Mouse (Mus musculus): Measurements from ENCODE around the gene Lias. TPM values are rescaled to one million over a fixed set of nuclear protein-coding genes. Genes with fewer than 3 reads are reported as not detected.

Gene Lias
- polyA plus RNA-seq, 1 experiment, result 35.3 TPM

DNA sequence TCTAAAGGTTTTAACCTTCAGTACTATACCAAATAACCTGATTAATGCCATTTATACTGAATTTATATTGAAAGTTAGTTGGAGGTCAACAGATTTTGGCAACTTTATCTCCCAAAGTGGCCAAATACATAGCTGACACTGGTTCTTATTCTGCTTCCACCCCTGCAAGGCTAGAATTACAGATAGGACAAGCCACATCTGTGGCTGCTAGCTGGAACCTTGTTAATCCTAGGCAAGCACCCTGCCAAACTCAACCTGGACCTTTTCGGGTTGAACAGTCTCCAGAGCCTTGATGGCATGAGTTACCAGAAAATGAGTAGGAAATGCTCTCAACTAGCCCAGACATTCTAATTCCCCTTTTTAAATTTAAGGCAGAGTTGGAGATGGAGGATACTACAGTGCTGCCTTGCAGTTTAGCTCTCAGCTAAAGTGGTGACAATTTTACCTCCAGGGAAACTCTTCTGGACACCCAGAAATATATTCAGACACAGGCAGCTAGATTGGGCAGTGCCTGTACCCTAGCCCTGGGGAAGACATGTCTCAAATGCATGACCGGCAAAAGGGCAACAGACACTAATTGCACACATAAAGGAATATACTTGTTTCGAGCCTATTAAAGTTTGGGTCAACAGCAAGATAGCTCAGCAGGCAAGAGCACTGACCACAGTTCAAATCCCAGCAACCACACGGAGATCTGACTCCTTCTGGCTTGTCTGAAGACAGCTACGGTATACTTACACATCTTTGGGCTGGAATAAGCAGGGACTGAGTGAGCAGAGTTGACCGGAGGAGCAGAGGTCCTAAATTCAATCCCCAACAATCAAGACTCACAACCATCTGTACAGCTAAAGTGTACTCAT lies 4.1 kb upstream of the Lias start:
- no peak for DNase-seq (ENCODE audit: low read depth)
- TF ChIP-seq POLR2A (IDR thresholded peaks at IDR 0.05; ENCODE audit: borderline replicate concordance, extremely low read depth, insufficient read depth, insufficient read length, poor library complexity, severe bottlenecking), result no peak
- TF ChIP-seq CTCF (IDR thresholded peaks at IDR 0.05; ENCODE audit: borderline replicate concordance, extremely low read depth, insufficient read depth, insufficient read length), result no peak

DNA sequence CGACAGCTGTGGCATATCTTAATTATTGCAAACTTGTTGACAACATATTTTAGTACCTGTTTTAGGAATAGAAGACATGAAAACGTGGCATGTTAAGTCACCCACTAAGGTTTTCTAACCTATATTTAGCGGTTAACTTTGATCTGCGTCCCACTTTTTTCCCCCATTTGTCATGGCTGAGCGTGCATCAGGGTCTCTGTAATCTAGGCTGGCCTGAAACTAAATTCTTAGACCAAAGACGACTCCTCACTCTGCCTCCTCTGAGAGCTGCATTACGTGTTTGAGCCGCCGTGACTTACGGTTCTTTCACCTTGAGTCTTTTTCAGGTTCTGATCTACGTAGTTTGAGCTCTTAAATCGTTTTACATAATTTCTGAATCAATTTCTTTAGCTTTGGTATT lies 456 bp downstream of the Lias start:
- DNase-seq (ENCODE audit: low read depth), result no peak
- TF ChIP-seq CTCF (IDR thresholded peaks at IDR 0.05; ENCODE audit: borderline replicate concordance, extremely low read depth, insufficient read depth, insufficient read length) (no peak), POLR2A (IDR thresholded peaks at IDR 0.05; ENCODE audit: borderline replicate concordance, extremely low read depth, insufficient read depth, insufficient read length, poor library complexity, severe bottlenecking) (no peak)

DNA sequence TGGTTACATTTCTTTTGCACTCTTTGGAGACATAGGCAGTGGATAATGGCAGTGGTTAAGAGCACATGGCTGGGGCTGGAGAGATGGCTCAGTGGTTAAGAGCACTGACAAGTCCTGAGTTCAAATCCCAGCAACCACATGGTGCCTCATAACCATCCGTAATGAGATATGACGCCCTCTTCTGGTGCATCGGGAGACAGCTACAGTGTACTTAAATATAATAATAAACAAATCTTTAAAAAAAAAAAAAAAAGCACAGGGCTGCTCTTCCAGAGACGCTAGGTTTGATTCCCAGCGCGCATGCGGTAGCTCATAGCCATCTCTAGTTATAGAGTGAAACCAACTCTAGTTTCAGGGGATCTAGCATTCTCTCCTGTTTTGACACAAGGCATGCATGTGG lies 3.1 kb downstream of the Lias start:
- no peak for TF ChIP-seq CTCF (IDR thresholded peaks at IDR 0.05; ENCODE audit: borderline replicate concordance, extremely low read depth, insufficient read depth, insufficient read length)
- TF ChIP-seq POLR2A (IDR thresholded peaks at IDR 0.05; ENCODE audit: borderline replicate concordance, extremely low read depth, insufficient read depth, insufficient read length, poor library complexity, severe bottlenecking), result no peak
- no peak for DNase-seq (ENCODE audit: low read depth)

DNA sequence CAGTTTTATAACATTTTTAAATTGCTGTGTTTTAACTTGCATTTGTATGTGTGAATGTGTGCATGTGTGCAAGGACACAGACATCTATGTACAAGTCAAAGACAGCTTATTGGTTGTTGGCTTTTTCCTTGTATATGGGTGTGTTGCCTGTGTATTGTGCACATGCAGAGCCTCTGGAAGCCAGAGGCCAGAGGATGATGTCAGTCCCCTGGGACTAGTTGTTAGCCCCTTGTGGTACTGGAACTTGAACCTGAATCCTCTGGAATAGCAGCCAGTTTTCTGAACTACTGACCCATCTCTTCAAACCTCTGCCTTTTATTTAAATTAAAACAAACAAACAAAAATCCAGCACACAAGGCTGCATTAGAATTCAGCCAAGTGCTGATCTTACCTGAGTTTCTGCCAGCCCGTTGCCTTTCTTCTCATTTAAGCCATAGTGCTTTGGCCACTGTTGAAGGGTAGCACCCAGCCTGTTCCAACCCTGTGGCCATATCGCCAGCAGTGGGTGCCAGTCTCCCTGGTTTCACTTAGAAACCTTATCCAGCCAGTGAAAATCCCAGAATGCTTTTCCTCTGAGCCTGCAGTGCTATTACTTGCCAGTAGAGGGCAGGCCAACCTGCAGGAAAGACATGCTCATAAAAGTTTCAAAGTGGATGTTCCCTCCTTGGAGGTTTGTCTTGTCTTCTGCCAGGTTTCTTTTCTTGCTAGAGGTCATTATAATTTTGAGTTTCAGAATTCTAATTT lies 10.1 kb downstream of the Lias start:
- TF ChIP-seq CTCF (IDR thresholded peaks at IDR 0.05; ENCODE audit: borderline replicate concordance, extremely low read depth, insufficient read depth, insufficient read length) (peak; percentile 93), POLR2A (IDR thresholded peaks at IDR 0.05; ENCODE audit: borderline replicate concordance, extremely low read depth, insufficient read depth, insufficient read length, poor library complexity, severe bottlenecking) (no peak)
- peak; percentile 83 for DNase-seq (ENCODE audit: low read depth)

- DNase-seq (ENCODE audit: low read depth), result peak; percentile 30
- no peak for TF ChIP-seq POLR2A (IDR thresholded peaks at IDR 0.05; ENCODE audit: borderline replicate concordance, extremely low read depth, insufficient read depth, insufficient read length, poor library complexity, severe bottlenecking)
- no peak for TF ChIP-seq CTCF (IDR thresholded peaks at IDR 0.05; ENCODE audit: borderline replicate concordance, extremely low read depth, insufficient read depth, insufficient read length)
Measured at GRCm38 (mm10) chr5:65407989-65408388, 16.7 kb downstream of the Lias start.

DNA sequence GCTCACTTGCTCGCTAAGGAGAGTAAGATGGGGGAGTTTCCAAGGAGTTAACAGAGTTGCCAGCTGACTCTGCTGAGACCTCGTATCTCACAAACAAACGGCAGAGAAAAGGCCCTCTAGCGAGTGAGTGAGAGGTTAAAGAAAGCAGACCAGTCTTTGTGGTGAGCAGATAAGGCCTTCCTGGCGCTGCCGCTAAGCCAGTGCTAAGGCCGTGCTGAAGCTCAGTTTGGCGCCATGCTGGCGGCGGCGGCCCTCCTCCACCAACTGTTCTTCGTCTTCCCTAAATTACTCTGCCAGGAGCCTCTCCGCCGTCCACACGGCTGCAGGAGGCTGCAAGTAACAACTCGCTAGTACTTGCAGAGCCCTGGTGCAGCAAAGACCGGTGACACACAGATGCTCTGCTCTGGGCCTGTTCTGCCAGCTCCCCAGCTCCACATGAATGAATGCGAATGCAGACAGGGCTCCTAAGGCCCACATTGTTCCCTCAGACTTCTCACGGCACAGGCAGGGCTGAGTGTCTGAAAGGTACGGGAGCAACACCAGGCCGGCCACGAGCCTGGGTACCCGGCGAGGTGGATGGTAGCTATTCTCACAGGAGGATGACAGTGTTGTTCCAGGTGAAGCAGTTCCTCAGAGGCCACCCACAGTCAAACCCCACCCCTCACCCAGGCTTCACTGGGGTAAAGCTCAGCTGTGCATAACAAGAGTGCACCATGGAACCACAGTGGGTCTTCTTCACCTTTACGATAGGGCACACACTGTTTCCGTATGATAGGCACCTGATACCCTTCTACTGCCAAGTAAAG lies 24.6 kb downstream of the Lias start:
- peak; percentile 48 for DNase-seq (ENCODE audit: low read depth)
- TF ChIP-seq CTCF (IDR thresholded peaks at IDR 0.05; ENCODE audit: borderline replicate concordance, extremely low read depth, insufficient read depth, insufficient read length), result no peak
- TF ChIP-seq POLR2A (IDR thresholded peaks at IDR 0.05; ENCODE audit: borderline replicate concordance, extremely low read depth, insufficient read depth, insufficient read length, poor library complexity, severe bottlenecking), result no peak

DNA sequence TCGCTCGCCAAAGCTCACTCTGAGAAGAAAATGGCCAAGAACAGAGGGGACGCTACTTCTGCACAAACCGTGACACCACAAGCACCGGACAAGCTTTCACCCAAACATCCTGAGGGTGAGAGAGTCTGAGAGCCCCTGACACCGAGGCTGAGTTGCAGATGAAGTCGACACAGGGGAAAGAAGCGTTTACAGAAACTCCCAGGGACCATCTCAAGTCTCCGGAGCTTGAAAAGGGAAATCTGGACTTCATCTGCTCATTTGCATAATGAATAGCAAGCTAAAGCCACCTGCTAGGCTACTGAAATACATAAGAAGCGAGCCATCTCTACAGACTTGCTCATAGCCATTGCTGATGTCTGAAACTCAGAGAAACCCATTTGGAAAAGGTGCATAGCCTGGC lies 27.8 kb downstream of the Lias start:
- no peak for DNase-seq (ENCODE audit: low read depth)
- TF ChIP-seq POLR2A (IDR thresholded peaks at IDR 0.05; ENCODE audit: borderline replicate concordance, extremely low read depth, insufficient read depth, insufficient read length, poor library complexity, severe bottlenecking) (no peak), CTCF (IDR thresholded peaks at IDR 0.05; ENCODE audit: borderline replicate concordance, extremely low read depth, insufficient read depth, insufficient read length) (no peak)

DNA sequence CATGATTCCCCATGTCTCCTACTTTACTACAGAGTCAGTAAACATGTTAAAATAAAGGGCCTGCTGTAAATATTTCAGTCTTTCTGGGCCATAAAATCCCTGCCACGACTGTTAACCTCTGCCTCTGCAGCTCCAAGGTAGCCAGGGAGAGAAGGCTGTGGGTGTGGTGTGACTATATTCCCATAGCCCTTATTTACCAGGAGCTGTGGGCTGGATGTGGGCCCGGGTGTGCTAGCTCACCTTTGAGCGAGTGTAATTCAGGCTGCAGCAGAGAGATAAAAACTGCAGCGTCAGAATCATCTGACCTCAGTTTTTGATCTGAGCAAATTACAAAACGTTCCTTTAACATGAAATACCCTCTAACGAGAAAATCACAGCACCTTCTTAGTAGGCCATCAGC lies 29.5 kb downstream of the Lias start:
- TF ChIP-seq POLR2A (IDR thresholded peaks at IDR 0.05; ENCODE audit: borderline replicate concordance, extremely low read depth, insufficient read depth, insufficient read length, poor library complexity, severe bottlenecking) (no peak), CTCF (IDR thresholded peaks at IDR 0.05; ENCODE audit: borderline replicate concordance, extremely low read depth, insufficient read depth, insufficient read length) (no peak)
- DNase-seq (ENCODE audit: low read depth), result no peak

DNA sequence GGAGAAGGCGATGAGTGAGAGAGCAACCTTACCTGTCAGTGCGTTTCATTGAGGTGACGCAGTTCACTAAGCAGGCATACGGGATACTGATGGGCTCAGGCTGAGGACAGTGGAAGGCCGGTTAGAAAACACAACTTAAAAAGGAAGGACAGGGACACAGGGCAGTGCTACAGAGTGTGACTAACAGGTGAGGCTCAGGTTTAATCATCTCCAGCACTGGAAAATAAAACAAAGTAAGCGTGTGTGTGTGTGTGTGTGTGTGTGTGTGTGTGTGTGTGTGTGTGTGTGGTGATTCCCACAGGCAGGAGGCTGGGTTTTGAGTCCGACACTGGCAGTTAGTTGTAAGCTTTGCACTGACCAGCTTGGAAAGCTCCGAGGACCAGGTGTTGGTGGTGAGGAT lies 31.5 kb downstream of the Lias start:
- DNase-seq (ENCODE audit: low read depth), result no peak
- no peak for TF ChIP-seq POLR2A (IDR thresholded peaks at IDR 0.05; ENCODE audit: borderline replicate concordance, extremely low read depth, insufficient read depth, insufficient read length, poor library complexity, severe bottlenecking)
- TF ChIP-seq CTCF (IDR thresholded peaks at IDR 0.05; ENCODE audit: borderline replicate concordance, extremely low read depth, insufficient read depth, insufficient read length), result no peak

DNA sequence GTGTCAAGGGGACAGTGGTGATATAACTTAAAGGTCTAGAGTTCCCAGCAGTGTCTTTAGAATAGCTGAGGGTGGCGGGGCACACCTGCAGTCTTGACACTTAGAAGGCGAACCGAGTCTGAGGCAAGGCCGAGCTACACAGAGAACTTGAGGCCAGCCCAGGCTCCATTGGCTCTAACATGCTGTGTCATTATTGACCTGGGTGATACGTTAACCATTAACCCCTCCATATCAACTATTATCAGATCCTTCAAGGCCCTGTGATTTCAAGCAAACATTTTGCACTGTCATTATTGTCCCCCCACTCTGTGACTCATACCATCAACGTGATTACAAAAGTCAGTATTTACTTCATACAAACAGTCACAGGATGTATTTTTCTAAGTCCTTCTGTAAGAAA lies 32.9 kb downstream of the Lias start:
- no peak for TF ChIP-seq CTCF (IDR thresholded peaks at IDR 0.05; ENCODE audit: borderline replicate concordance, extremely low read depth, insufficient read depth, insufficient read length)
- TF ChIP-seq POLR2A (IDR thresholded peaks at IDR 0.05; ENCODE audit: borderline replicate concordance, extremely low read depth, insufficient read depth, insufficient read length, poor library complexity, severe bottlenecking), result no peak
- no peak for DNase-seq (ENCODE audit: low read depth)

DNA sequence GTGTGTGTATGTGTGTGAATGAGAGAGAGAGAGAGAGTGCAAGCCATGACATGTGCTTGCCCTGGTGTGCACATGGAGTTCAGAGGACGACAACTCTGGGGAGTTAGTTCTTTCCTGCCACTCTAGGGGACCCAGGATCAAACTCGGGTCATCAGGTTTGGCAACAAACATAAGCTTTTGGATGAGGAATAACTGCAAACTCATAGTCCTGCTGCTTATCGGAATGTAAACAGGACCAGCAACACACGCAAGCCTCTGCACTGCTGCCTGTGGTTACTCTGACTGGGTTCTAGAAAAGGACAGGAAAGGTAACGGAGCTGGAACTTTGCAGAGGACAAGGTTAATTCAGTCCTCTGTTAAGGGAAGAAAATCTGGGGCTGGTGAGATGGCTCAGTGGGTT lies 34.0 kb downstream of the Lias start:
- no peak for TF ChIP-seq POLR2A (IDR thresholded peaks at IDR 0.05; ENCODE audit: borderline replicate concordance, extremely low read depth, insufficient read depth, insufficient read length, poor library complexity, severe bottlenecking)
- no peak for TF ChIP-seq CTCF (IDR thresholded peaks at IDR 0.05; ENCODE audit: borderline replicate concordance, extremely low read depth, insufficient read depth, insufficient read length)
- DNase-seq (ENCODE audit: low read depth), result no peak
